Mouse (Mus musculus) liver, embryonic 14.5 days (tissue): ENCODE results near the gene Thap3.

Source experiments
- CTCF ChIP-seq: IDR thresholded peaks from 2 replicates; pipeline ENCODE4 v1.5.1; 2016; ENCODE audit warnings: antibody characterized with exemption, low read depth, control low read depth
- EP300 ChIP-seq: IDR thresholded peaks from 2 replicates; pipeline ENCODE4 v1.6.1; 2016; ENCODE audit warnings: antibody characterized with exemption, low read depth

- TF ChIP-seq CTCF (no peak), EP300 (peak; percentile 64)
These were observed 5.7 kb upstream of the Thap3 start for GRCm38 (mm10) chr4:151994228-151995171.
